Mouse (Mus musculus): ENCODE results near the gene Lrrc3b.

- TF ChIP-seq POLR2A (IDR thresholded peaks at IDR 0.05; ENCODE audit: control insufficient read depth, low read depth, low read length) = no peak
- no peak for TF ChIP-seq CTCF (IDR thresholded peaks at IDR 0.05; ENCODE audit: control insufficient read depth, insufficient read depth, insufficient replicate concordance, low read depth, low read length)
Observed at GRCm38 (mm10) chr14:15331370-15331769, 107.4 kb downstream of the Lrrc3b start.

Data from testis, adult 2 months (tissue).